Mouse (Mus musculus) induced T-regulatory cell, adult 2 months (primary cell): ENCODE measurements around the gene Emx2.

Experiments
- DNase-seq: peaks from one replicate; pipeline ENCODE4 v3.0.0-alpha.2; 2012; ENCODE audit warnings: low read depth

Emx2 gene

DNA sequence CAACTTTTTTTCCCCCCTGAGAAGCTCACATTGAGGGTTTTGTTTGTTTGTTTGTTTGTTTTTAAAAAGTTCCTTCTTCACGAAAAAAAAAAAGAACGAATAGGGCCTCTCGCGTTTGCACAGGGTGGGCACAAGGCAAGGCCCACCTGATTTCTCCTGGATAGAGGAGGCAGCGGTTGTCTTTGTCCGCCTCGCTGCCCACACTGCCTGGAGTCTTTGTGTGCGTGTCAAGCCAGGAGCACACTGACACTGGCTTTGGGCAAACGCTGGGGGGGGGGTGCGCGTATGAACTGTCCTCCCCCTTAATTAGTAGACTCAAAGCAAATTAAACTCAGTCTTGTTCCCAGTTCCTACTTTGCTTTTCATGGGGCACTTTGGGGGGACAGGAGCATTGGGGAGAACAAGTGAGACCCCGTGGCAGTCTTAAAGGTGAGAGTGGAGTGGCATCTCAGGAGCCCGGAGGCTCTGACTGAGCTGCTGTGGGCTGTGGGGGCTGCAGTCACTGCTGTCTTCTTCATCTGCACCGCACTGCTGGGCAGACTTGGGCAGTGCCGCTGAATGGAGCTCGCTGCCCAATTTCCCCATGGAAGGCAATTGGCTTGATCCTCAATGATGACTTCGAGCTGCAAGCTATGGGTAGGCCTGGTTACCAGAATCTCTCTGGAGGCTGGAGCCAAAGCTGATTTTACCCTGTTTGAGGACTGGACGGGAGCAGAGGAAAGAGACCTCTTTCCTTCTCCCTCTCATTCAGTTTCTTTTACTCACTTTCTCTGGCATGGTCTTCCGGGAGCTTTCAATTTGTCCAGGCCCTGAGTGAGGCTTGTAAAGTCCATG lies 4.5 kb downstream of the Emx2 start:
- DNase-seq = no peak

DNA sequence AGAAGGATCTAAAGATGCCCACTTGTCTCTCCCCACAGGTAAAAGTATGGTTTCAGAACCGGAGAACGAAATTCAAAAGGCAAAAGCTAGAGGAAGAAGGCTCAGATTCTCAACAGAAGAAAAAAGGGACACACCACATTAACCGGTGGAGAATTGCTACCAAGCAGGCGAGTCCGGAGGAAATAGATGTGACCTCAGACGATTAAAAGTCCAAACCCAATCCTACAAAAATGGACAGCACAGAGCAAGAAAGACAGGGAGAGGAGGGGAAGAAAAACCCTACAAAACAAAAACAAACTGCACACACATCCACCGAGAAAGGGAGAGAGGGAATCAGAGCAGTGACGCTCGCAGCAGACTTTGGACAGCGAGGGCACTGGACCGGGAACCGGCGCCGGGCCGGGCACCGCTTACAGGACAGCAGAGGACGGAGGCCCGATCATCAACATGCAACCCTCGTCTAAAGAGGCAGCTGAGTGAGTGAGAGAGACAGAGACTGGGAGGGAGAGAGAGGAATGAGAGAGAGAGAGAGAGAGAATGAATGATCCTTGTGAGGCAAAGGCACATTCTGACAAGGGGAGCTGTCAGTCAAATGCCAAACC lies 5.8 kb downstream of the Emx2 start:
- DNase-seq = no peak

- no peak for DNase-seq
Observed at GRCm38 (mm10) chr19:59465281-59465680, 7.1 kb downstream of the Emx2 start.

DNA sequence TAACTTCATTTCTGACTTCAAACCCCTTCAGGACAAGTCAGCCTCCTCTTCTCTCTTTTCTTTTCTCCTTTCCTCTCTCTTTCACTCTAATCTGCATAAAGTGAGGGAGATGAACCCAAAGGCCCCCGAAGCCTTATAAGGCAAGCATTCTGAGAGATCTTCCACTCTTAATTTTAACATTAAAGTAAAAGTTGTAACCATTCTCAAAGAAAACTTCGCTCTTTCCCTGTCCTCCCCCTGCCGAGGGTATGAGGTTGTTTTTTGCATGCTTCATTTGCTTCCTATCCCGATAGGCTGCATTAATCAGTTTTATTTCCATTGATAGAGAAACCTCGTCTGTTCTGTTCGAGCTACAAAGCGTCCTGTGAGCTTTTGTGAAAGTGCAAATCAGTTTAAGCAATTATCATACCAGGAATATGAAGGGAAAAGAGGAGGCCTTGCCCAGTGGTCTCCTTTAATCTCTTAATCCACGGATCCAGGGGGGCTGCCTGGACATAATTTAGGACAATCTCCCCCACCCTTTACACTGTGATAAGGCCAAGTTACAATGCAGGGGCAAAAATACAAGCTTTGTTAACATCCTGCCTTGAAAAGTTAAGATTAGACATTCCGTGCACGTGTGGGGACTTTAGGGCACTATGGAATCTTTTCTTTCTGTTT lies 7.7 kb downstream of the Emx2 start:
- no peak for DNase-seq

- DNase-seq = no peak
Observed at GRCm38 (mm10) chr19:59466417-59466937, 8.3 kb downstream of the Emx2 start.

DNA sequence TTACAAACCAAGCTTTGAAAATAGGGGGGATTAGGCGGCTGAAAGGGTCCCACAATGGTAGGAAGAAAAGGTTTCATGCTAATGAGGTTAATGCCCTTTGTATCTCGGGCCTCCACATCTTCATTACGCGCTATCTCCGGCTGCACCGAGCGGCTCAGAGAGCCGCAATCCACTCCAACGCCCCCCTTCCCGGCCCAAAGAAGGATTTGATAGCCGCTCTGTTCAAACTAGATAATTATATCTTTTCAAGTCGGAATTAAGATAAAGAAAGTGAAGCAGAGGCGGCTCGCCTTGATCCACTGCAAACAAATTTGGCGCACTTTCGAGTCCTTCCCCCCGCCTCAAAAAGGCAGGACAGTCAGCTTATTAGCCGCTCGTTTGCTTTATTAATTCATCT lies 8.8 kb downstream of the Emx2 start:
- DNase-seq = no peak

DNA sequence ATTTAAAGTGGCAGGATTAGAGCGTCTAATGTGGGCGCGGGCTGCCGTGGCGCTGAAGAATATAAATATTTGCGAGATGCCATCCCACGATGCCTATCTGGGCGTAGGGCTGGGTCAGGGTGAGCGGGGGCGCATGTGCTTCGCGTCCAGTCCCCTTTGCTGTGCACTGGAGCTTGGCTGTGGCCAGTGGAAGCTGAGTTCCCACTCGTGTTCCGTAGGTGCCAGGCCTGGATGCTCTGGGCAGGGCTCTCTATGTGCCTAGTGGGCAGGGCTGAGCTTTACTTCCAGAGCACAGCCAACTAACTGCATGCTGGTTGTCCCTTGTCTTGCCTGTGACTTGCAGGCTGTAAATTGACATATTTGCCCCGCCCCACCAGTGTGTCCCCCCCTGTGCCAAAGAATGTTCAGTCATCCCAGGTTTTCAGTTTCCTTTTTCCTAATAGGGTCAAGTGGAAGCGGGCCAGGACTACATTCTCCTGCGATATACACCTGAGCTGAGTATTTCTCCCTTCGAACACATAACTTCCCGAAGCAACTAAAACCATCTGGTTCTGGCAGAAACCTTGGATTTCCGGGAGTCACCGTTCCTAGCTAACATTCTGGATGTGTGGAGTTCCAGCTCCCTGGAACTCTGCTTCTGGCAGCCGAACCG lies 9.4 kb downstream of the Emx2 start:
- DNase-seq = no peak

GRCm38 (mm10) chr19:59468065-59468810 lies 10.1 kb downstream of the Emx2 start:
- DNase-seq = no peak

- DNase-seq = no peak
Observed at GRCm38 (mm10) chr19:59469035-59469949, 11.1 kb downstream of the Emx2 start.

GRCm38 (mm10) chr19:59470074-59470630 lies 12.0 kb downstream of the Emx2 start:
- no peak for DNase-seq

GRCm38 (mm10) chr19:59470913-59471312 lies 12.7 kb downstream of the Emx2 start:
- no peak for DNase-seq

DNA sequence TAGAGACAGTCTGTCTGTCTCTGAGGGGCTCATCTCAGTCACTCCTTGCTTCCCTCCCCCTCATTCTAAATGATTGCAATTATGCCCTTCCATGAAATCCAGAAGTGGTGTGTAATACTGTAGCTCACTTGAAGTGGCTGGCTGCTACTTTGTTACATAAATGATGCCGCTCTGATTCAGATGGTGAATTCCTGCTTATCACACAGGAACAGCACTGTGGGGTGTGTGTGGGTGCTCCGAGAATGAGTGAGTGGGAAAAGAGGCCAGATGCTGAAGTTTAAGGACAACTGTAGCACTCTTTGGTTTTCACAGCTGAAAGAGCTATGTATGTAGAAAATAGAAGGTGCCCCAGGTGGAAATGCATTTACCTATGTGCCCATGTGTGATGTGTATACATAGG lies 14.7 kb downstream of the Emx2 start:
- DNase-seq = no peak

GRCm38 (mm10) chr19:59479912-59480311 lies 21.7 kb downstream of the Emx2 start:
- no peak for DNase-seq

DNA sequence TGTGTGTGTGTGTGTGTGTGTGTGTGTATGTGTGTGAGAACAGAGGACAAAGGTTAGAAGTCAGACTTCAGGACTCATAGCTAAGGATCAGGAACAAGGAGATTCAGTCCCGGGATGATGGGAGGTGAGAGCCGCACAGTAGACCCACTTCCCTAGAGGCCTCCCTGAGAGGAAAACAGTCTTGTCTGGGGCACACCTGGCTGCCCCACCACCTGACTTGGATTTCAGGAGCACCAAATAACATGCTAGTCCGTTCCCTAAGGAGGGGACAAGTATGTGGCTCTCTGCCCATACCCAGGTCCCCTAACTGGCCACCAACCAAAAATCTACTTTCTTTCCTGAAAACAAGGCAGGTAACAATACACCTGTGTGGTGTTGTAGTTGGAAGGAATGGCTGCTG lies 22.4 kb downstream of the Emx2 start:
- DNase-seq = no peak

- DNase-seq = no peak
Observed at GRCm38 (mm10) chr19:59492258-59492657, 34.1 kb downstream of the Emx2 start.

DNA sequence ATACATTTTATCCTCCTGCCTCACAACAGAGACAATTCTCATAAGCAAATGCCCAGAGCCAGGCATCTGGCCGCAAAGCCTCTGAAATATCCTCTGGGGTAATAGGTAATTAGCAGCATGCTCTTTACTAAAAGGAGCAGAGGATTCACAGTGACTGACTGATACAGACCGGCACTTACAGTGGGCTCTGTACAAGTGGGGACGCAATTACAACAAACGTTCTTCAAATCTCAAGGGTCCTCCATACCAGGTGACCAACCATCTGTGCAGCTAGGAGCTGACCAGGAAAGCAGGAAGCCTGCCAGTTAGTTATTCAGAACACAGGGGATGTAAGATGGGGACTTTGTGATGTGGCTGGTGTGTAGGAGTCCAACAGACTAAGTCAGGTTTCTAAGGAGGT lies 38.7 kb downstream of the Emx2 start:
- no peak for DNase-seq

GRCm38 (mm10) chr19:59508896-59509295 lies 50.7 kb downstream of the Emx2 start:
- no peak for DNase-seq

DNA sequence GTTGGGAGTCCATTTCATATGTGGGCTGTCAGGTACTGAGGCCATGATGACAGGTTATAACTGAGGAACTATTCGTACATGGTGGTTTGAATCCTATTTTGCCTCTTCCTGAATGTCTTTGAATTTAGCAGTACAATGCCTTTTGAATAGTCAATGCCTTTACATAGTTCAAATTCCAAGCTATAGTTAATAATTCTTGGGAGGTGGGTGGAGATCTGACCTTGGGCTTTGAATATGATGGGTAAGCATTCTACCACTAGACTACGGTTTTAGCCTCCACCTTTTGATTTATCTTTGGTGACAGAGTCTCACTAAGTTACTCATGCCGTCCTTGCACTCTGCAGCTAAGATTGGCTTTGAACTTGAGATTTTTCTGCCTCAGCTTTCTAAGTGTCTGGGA lies 55.0 kb downstream of the Emx2 start:
- DNase-seq = no peak
